Mouse (Mus musculus) kidney, postnatal 0 days (tissue): ENCODE data around the gene Elk1. TPM values are rescaled to one million over a fixed set of nuclear protein-coding genes. Genes with fewer than 3 reads are reported as not detected.

Experiments
- ATAC-seq: fragments of 200-750 bp; cut with Nextera tagmentation; replicated peaks from 2 replicates; pipeline ENCODE4 v1.8.0; 2017; ENCODE audit warnings: low read depth, moderate number of reproducible peaks, moderate TSS enrichment, moderate library complexity; ENCODE audit not compliant: low FRiP score
- DNase-seq: peaks from one replicate; pipeline ENCODE4 v3.0.0-alpha.2; 2016; ENCODE audit warnings: low spot score
- H3K27ac ChIP-seq: fragments of 300-500 bp; sonication (generic); 2 replicates; pipeline ENCODE4 v1.5.1; 2014; ENCODE audit warnings: mild to moderate bottlenecking
- H3K27me3 ChIP-seq: fragments of 300-500 bp; sonication (generic); 2 replicates; pipeline ENCODE4 v1.6.1; 2014; ENCODE audit warnings: low read length, mixed read lengths; ENCODE audit not compliant: insufficient read depth
- H3K36me3 ChIP-seq: fragments of 300-500 bp; sonication (generic); 2 replicates; pipeline ENCODE4 v1.6.1; 2014; ENCODE audit warnings: low read length, mixed read lengths; ENCODE audit not compliant: insufficient read depth
- H3K4me1 ChIP-seq: fragments of 300-500 bp; sonication (generic); replicated peaks from 2 replicates; pipeline ENCODE4 v1.6.1; 2014; ENCODE audit warnings: antibody characterized with exemption, low read length, mixed read lengths; ENCODE audit not compliant: insufficient read depth
- H3K4me2 ChIP-seq: fragments of 300-500 bp; sonication (generic); 2 replicates; pipeline ENCODE4 v1.6.1; 2014; ENCODE audit warnings: mild to moderate bottlenecking, low read length, moderate library complexity, mixed read lengths
- H3K4me3 ChIP-seq: fragments of 300-500 bp; sonication (generic); replicated peaks from 2 replicates; pipeline ENCODE4 v1.5.1; 2014; ENCODE audit warnings: low read depth, low read length
- H3K9ac ChIP-seq: fragments of 300-500 bp; sonication (generic); 2 replicates; pipeline ENCODE4 v1.6.1; 2014; ENCODE audit warnings: low read depth, low read length
- H3K9me3 ChIP-seq: fragments of 300-500 bp; sonication (generic); replicated peaks from 2 replicates; pipeline ENCODE4 v1.6.1; 2016; ENCODE audit warnings: low read length, inconsistent platforms, mixed read lengths
- CTCF ChIP-seq: IDR thresholded peaks from 2 replicates; pipeline ENCODE4 v1.5.1; 2016; ENCODE audit warnings: antibody characterized with exemption, low read depth, mild to moderate bottlenecking, moderate library complexity
- WGBS: fragments of 180-500 bp; shearing (Covaris S2); extraction: QIAGEN DNeasy Blood & Tissue Kit; methylation state at CpG from one replicate; pipeline ENCODE4 v1.1.7; 2014; 5-methylcytosine and 5-hydroxymethylcytosine counted together
- polyA plus RNA-seq: library from polyadenylated mRNA; unstranded; fragments of >200 nt; fragmentation: Nextera tagmentation; extraction: Ambion mirVana; gene quantifications from 2 replicates; pipeline ENCODE4 v1.2.1, GENCODE M21; 2015

The Elk1 gene
- polyA plus RNA-seq, 1 experiment from 2014 or later, result 10.1 TPM

DNA sequence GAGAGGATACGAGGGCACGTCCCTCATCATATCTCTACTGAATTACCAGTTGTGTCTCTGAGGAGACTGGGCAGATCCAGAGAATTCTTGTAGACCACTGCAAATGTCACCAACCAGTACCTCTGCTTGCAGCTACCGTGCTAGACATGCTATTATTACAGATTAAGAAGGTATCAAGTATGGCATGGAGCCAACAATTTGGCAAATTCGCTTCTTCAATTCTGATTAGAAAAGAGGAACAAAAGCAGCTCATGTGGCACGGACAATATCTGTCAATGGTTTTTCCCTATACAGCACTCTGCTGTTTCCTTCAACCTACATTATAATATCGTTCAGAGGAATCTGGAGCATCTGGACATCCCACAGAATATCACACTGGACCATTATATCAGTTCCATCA, 36.7 kb downstream of the Elk1 start:
- WGBS, result 85% methylated on average over 6 of the region's 6 CpGs
- no peak for TF ChIP-seq CTCF
- Histone ChIP-seq H3K4me2 (no peak overlapping the region), H3K27ac (no peak overlapping the region), H3K4me3 (no peak overlapping the region), H3K4me1 (no peaks in the 10 kb centered on the region), H3K9ac (no peak overlapping the region), H3K9me3 (no peaks in the 10 kb centered on the region), H3K27me3 (no peaks in the 10 kb centered on the region), H3K36me3 (no peaks in the 10 kb centered on the region)
- DNase-seq, result no peak
- no peak for ATAC-seq

DNA sequence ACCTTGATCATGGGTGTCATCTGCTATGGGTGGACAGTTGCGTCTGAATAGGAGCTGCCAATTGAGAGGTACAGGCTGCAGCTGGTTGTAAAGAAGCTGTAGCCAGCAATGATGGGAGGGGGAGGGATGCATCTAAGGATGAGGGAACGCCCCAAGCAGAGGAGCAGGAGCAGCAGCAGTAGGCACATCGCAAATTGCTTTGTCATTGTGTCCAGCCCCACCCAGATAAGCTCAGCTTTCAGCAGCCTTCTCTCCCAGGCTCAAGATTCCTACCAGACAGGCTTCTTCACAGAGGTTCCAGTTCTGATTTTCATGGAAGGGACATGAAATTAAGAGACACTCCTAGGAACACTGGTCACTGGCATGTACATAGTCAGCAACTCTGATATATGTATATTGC, 40.3 kb downstream of the Elk1 start:
- 30% methylated on average over 3 of the region's 3 CpGs for WGBS
- no peak for ATAC-seq
- H3K4me1 ChIP-seq, result no peaks in the 10 kb centered on the region

More for the DNA sequence above, 40.3 kb downstream of the Elk1 start:
- no peak for DNase-seq
- no peaks in the 10 kb centered on the region for H3K27me3 ChIP-seq
- no peak overlapping the region for H3K27ac ChIP-seq
- H3K4me3 ChIP-seq, result no peak overlapping the region
- H3K36me3 ChIP-seq, result no peaks in the 10 kb centered on the region
- no peak overlapping the region for H3K4me2 ChIP-seq
- H3K9ac ChIP-seq, result no peak overlapping the region
- no peak for TF ChIP-seq CTCF
- H3K9me3 ChIP-seq, result no peaks in the 10 kb centered on the region

Other genes with a start within 250 kb of the Elk1 start
- 16.3 and 16.4 TPM in 2 replicates for gene Usp11, start 246.7 kb downstream of the Elk1 start, polyA plus RNA-seq
- 86.6 and 88.3 TPM in 2 replicates for gene Araf, start 152.8 kb downstream of the Elk1 start, polyA plus RNA-seq
- 17.2 TPM in 2 replicates for gene Timp1, start 80.4 kb downstream of the Elk1 start, polyA plus RNA-seq
- 0.11 and 0.16 TPM in 2 replicates for gene Syn1, start 29.6 kb downstream of the Elk1 start, polyA plus RNA-seq
- 5.0 and 5.4 TPM in 2 replicates for gene Cfp, start 19.1 kb downstream of the Elk1 start, polyA plus RNA-seq
- 79.2 and 85.4 TPM in 2 replicates for gene Uxt, start 11.4 kb upstream of the Elk1 start, polyA plus RNA-seq
- gene Zfp182, start 111.7 kb upstream of the Elk1 start, polyA plus RNA-seq, result 5.1 and 5.4 TPM in 2 replicates
- gene Spaca5, start 117.8 kb upstream of the Elk1 start, polyA plus RNA-seq, result not detected in 2 replicates
- gene Zfp300, start 138.9 kb upstream of the Elk1 start, polyA plus RNA-seq, result 0.96 and 1.3 TPM in 2 replicates
- not detected in 2 replicates for gene Ssxa1, start 165.2 kb upstream of the Elk1 start, polyA plus RNA-seq
- gene Gm21876, start 225.0 kb upstream of the Elk1 start, polyA plus RNA-seq, result not detected in 2 replicates